Mouse (Mus musculus): ENCODE results near the gene Fkbp1a.

DNA sequence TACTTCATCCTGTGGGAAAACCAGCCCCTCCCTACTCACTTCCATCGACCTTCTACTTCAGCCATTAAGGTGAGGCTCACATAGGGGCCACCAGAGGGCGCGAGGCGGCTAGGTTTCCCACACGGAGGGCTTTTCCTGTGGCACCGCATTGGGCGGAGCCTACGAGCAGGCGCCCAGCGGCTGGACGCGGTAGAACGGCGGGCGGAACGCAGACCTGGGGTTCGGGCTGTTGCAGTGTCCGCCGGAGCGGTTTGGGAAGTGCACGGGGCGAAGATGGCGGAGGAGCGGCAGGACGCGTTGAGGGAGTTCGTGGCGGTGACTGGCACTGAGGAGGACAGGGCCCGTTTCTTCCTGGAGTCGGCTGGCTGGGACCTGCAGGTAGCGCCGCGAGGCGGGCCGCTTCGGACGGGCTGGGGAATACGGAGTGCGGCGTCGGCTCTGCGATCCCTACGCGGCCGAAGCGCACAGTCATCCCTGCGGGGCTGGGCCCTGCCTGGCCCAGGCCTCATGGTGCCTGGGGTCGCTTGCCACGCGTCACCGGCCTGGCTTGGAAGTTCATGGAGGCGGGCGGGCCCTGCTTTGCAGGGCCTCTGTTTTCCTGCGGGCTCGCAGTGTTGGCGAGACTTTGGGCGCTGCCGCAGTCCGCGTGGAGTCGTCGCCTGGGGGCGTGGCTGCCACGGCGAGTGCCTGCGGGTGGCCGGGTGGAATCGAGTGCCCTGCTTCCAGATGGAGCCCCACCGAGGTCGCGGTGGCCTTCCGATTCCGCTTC, 48.1 kb upstream of the Fkbp1a start, which contains the start of gene Nsfl1c:
- TF ChIP-seq CTCF (IDR thresholded peaks at IDR 0.05; ENCODE audit: low read depth): peak; percentile 99
- peak; percentile 34 for TF ChIP-seq EP300 (IDR thresholded peaks at IDR 0.05; ENCODE audit: low read depth)

Data from liver, postnatal 0 days (tissue).